Mouse (Mus musculus) adrenal gland, postnatal 14 days (tissue): ENCODE data around the gene Sec23a. TPM values are rescaled to one million over a fixed set of nuclear protein-coding genes. Genes with fewer than 3 reads are reported as not detected.
A peak's percentile ranks its signal among the peaks of the same experiment; 100 is the strongest.
"Not testable (repeated sequence)": the region's sequence is repeated elsewhere in the genome, so short reads cannot be mapped to it uniquely, and the experiment has no call there.

Experiments used
- DNase-seq: peaks from one replicate; pipeline ENCODE4 v3.0.0; 2021; ENCODE audit warnings: mixed read lengths
- total RNA-seq: library from RNA; stranded (reverse); gene quantifications from 2 replicates; pipeline ENCODE4 v1.2.3, GENCODE M21; 2021

The Sec23a gene
- total RNA-seq, 1 experiment from 2014 or later = 46.4 TPM

- DNase-seq = peak; percentile 50
These were observed 26.1 kb downstream of the Sec23a start for GRCm38 (mm10) chr12:58985766-58986165.

DNA sequence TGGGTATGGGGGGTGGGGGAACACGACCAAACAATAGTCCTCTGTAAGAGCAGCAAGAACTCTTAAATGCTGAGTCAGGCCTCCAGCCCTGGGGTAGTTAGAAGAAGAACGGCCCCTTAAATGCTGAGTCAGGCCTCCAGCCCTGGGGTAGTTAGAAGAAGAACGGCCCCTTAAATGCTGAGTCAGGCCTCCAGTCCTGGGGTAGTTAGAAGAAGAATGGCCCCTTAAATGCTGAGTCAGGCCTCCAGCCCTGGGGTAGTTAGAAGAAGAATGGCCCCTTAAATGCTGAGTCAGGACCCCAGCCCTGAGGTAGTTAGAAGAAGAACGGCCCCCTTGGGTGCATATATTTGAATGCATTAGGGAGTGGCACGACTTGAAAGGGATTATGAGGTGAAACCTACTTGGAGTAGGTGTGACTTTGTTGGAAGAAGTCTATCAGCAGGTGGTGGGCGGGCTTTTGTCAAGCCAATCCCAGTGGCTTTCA lies 30.6 kb downstream of the Sec23a start:
- DNase-seq = not testable (repeated sequence)

GRCm38 (mm10) chr12:58976966-58977365 lies 34.9 kb downstream of the Sec23a start:
- DNase-seq = peak; percentile 31

DNA sequence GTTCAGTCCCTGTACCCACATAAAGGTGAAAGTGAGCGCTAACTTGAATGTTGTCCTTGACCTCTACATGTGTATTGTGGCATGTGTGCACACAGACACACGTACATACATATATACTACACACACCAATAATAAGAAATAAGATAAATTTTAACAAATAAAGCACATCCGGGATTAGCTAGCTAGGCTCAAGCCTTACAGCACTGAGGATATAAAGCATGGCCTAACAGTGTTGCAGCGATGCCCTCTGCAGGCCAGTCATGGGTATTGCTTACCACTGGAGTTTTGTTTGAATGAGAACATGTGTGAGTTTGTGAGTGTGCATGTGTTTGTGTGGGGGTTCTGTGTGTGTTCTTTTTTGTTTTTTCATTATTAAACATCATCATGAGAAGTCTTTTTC lies 47.2 kb downstream of the Sec23a start:
- DNase-seq = peak; percentile 27

- DNase-seq = no peak
These were observed 51.0 kb downstream of the Sec23a start for GRCm38 (mm10) chr12:58960844-58961243.

GRCm38 (mm10) chr12:58956624-58957023 lies 55.2 kb downstream of the Sec23a start:
- DNase-seq = no peak

GRCm38 (mm10) chr12:58956162-58956561 lies 55.7 kb downstream of the Sec23a start:
- no peak for DNase-seq

DNA sequence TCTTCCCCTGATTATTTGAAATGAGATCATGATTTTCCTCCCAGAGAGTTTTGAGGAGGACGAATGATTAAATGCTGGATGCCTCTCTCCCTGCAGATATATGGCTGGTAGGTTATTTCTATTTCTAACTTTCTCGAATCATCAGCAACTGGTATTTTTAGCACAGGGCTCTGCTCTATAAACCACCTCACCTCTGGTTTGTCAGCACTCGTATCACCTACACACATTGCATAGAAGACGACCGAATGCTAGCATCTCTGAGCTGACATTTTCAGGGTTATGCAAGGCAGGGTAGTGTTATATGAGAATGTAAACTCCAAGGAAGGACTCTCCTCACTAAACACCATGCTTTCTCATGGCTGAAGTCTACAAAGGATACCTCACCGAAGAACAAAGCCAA lies 63.9 kb downstream of the Sec23a start:
- DNase-seq = no peak

- peak; percentile 64 for DNase-seq
These were observed 64.6 kb downstream of the Sec23a start for GRCm38 (mm10) chr12:58947231-58947630.

- DNase-seq = no peak
These were observed 69.3 kb downstream of the Sec23a start for GRCm38 (mm10) chr12:58942544-58942943.

DNA sequence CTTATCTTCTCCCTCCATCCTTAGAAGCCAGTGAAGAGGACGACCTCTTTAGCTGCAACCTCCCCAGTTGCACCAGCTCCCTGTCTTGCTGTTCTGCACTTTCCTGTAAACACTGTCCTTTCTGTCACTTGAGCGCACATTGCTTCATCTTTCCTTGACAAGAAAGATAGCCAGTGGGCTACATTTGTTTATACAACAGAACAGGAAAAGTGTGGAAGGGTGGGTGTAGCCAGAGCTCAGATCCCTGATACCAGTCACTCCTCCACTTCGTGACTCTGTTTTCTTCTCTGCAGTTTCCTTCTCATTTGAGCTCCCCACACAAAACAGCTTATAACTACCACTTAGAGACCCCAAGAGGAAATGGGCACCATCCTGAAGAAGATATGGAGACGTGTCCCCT lies 77.2 kb downstream of the Sec23a start:
- no peak for DNase-seq

DNA sequence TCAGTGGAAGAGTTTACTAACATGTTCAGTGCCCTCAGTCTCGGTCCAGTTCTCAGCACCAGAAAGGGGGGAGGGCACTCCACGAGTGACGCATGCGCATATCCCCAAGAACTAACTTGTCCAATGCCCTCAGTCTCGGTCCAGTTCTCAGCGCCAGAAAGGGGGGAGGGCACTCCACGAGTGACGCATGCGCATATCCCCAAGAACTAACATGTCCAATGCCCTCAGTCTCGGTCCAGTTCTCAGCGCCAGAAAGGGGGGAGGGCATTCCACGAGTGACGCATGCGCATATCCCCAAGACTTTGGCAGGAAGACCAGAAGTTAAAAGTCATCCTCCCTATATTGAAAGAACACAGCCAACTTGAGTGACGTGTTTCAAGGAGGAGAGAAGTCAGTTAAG lies 86.8 kb downstream of the Sec23a start:
- no peak for DNase-seq

GRCm38 (mm10) chr12:58924025-58924424 lies 87.8 kb downstream of the Sec23a start:
- DNase-seq = peak; percentile 37

DNA sequence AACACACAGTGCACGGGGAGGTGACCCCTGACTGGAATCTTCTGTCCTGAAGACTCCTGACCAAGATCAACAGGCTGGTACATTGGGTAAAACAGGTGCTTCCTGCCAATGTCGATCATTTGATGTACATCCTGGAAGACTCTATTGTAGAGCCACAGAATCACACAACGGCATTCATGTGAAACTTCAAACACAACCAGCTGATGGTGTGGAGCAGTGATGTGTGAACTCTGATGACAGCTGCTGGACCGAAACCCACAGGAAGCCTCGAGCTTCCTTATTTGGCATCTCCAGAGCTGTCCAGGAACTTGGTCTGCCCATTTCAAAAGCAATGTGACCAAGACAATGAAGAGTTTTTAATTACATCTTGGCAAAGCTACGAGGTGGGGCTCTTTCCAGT lies 91.0 kb downstream of the Sec23a start:
- DNase-seq = no peak

- no peak for DNase-seq
These were observed 92.3 kb downstream of the Sec23a start for GRCm38 (mm10) chr12:58919516-58919915.

GRCm38 (mm10) chr12:58909826-58910225 lies 102.0 kb downstream of the Sec23a start:
- peak; percentile 10 for DNase-seq

Other genes with a start within 250 kb of the Sec23a start
- 9.0 and 9.6 TPM in 2 replicates for gene Gemin2, start 1.4 kb upstream of the Sec23a start, total RNA-seq
- 87.3 and 90.0 TPM in 2 replicates for gene Trappc6b, start 49.5 kb upstream of the Sec23a start, total RNA-seq
- 54.1 and 60.2 TPM in 2 replicates for gene Pnn, start 54.9 kb upstream of the Sec23a start, total RNA-seq
- 87.4 and 106 TPM in 2 replicates for gene Mia2, start 83.8 kb upstream of the Sec23a start, total RNA-seq
- gene Fbxo33, start 207.7 kb upstream of the Sec23a start, total RNA-seq = 26.1 and 29.1 TPM in 2 replicates